Mouse (Mus musculus) cerebellum, adult 2 months (tissue): ENCODE results near the gene Angpt4. TPM values are rescaled to one million over a fixed set of nuclear protein-coding genes. Genes with fewer than 3 reads are reported as not detected.

Source experiments
- DNase-seq, 2 experiments: peaks; one replicate each; pipeline ENCODE4 v3.0.0; 2021
- H3K27ac ChIP-seq: fragments of 200-500 bp; 2 replicates; pipeline ENCODE4 v1.5.1; 2012; ENCODE audit warnings: low read length, control low read depth, inconsistent platforms; ENCODE audit not compliant: insufficient read depth
- H3K27me3 ChIP-seq: fragments of 200-500 bp; 2 replicates; pipeline ENCODE4 v1.6.1; 2012; ENCODE audit warnings: inconsistent platforms, mild to moderate bottlenecking, low read length, moderate library complexity; ENCODE audit not compliant: control insufficient read depth, insufficient read depth
- H3K4me1 ChIP-seq: fragments of 200-500 bp; 2 replicates; pipeline ENCODE4 v1.6.1; 2011; ENCODE audit warnings: low read length; ENCODE audit not compliant: control insufficient read depth, insufficient read depth
- H3K4me3 ChIP-seq: fragments of 200-500 bp; replicated peaks from 2 replicates; pipeline ENCODE3; 2011; ENCODE audit warnings: mild to moderate bottlenecking, low read depth, low read length, control low read depth; ENCODE audit not compliant: insufficient read depth
- CTCF ChIP-seq: fragments of 200-500 bp; IDR thresholded peaks from 2 replicates; pipeline ENCODE4 v1.5.1; 2011; ENCODE audit warnings: low read depth, mild to moderate bottlenecking, control low read depth, low read length, moderate library complexity, borderline replicate concordance; ENCODE audit not compliant: insufficient read depth
- POLR2A ChIP-seq: fragments of 200-500 bp; IDR thresholded peaks from 2 replicates; pipeline ENCODE4 v1.6.1; 2011; ENCODE audit warnings: low read length, control low read depth, borderline replicate concordance; ENCODE audit not compliant: insufficient read depth
- WGBS: fragments of 180-500 bp; shearing (Covaris S2); methylation state at CpG from one replicate; pipeline ENCODE4 v1.1.7; 2018; 5-methylcytosine and 5-hydroxymethylcytosine counted together
- polyA plus RNA-seq: library from polyadenylated mRNA; depleted of rRNA; stranded (reverse); fragments of >200 nt; gene quantifications from 2 replicates; pipeline ENCODE4 v1.2.3, GENCODE M21; 2012; rRNA removed

Angpt4 gene
- 0.23 and 0.25 TPM in 2 replicates for polyA plus RNA-seq

DNA sequence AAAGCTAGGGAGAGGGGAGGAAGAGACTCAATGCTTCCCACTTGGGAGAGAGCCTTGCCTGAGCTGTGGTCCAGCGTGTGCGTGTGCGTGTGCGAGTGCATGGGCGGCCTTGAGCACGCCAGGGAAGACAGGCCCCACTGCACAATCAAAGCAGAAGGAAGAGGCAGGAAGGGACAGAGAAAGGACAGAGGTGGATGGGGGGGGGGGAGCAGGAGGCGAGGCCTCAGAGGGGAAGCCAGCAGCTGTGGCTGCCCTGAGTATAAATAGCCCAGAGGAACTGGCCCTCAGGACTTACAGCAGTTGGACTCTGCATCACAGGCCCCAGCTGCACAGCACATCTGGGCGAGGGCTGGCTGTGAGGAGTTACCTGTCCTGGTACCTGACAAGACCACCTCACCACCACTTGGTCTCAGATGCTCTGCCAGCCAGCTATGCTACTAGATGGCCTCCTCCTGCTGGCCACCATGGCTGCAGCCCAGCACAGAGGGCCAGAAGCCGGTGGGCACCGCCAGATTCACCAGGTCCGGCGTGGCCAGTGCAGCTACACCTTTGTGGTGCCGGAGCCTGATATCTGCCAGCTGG lies at the start of gene Angpt4:
Gene Angpt4 (plus strand): TSS at position 292 of the 582 bp plus-strand sequence.
- no peaks in the 10 kb centered on the region for H3K27me3 ChIP-seq
- no peaks in the 10 kb centered on the region for H3K4me1 ChIP-seq
- H3K4me3 ChIP-seq, result no peak within 1 kb of the TSS
- no peak within 1 kb of the TSS for H3K27ac ChIP-seq
- TF ChIP-seq POLR2A (no peak), CTCF (no peak)
- 63% methylated on average over 12 of the region's 13 CpGs for WGBS
- DNase-seq, result no peak

DNA sequence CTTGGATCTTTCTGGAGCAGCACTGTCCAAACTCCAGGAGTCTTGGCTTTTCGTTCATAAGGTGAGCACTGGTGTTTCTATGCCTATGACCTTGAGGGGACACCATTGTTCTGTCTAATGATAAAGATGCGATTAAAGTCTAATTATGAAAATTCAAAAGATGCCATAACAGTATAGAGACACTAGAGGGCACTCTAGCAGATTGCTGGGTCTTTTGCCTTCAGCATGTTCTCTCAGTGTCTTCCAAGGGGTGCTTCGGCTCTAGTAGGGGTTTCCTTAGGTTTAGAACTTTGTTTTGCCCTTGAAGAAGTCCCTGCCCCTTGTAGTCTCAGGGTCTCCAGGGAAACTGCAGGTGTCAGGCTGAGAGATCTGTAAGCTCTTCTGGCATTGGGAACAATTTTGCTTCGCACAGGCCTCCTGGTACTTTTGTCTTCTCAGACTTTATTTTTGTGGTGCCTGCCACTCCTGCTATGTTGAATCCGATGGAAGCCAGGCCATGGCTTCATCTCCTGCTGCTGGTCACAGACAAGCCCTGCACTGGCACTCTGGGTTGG lies 48.7 kb upstream of the Angpt4 start:
- WGBS, result 31% methylated on average over 5 of the region's 5 CpGs
- Histone ChIP-seq H3K27ac (no peak overlapping the region), H3K4me3 (no peak overlapping the region), H3K4me1 (no peaks in the 10 kb centered on the region), H3K27me3 (no peaks in the 10 kb centered on the region)
- TF ChIP-seq CTCF, result peak; percentile 47; the same call in 1 of the 2 replicates
- no peak for TF ChIP-seq POLR2A
- no peak for DNase-seq

DNA sequence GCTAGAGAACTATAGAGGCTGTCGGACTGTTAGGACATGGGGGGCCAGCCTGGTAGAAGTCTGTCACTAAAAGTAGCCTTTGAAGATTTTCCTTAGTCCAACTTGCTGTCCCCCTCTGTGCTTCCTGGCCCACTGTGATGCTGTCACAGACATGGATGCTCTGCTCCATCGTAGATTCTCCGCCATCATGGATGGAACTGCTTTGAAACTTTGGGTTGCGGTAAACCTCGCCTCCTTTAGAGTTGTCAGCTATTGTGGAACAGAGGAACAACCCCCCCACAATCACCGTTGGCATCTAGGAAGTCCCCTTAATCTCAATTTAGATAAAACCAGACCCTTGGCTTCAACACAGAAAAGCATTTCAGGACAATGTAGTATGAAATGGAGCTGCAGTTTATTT lies 46.1 kb upstream of the Angpt4 start:
- H3K4me1 ChIP-seq, result no peaks in the 10 kb centered on the region
- TF ChIP-seq CTCF, result no peak
- TF ChIP-seq POLR2A, result no peak
- DNase-seq, result no peak
- no peak overlapping the region for H3K4me3 ChIP-seq
- no peak overlapping the region for H3K27ac ChIP-seq
- WGBS, result 84% methylated on average over 6 of the region's 6 CpGs
- no peaks in the 10 kb centered on the region for H3K27me3 ChIP-seq

DNA sequence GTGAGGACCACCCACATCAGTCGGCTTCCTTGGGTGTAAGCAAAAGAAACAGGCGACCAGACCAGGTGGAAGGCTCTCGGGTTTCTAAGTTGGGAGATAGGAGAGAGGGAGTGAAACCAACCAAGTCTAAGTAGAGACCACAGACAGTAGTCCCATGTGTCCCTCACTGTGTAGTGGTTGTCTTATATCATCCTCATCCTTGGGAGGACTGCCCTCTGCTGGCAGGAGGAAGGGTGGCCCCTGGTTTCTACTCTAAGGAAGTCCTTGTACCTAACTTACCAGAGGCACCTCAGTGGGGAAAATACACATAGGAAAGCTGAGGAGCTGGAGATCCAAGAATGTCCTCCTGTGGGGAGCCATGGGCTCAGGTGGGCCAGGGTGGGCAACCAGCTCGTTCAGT lies 44.5 kb upstream of the Angpt4 start:
- no peak for TF ChIP-seq POLR2A
- peak; percentile 33; the same call in 1 of the 2 replicates for TF ChIP-seq CTCF
- Histone ChIP-seq H3K27ac (no peak overlapping the region), H3K4me1 (no peaks in the 10 kb centered on the region), H3K4me3 (no peak overlapping the region), H3K27me3 (no peaks in the 10 kb centered on the region)
- peak; percentile 25 to 37 for DNase-seq
- WGBS, result 37% methylated on average over 4 of the region's 4 CpGs

DNA sequence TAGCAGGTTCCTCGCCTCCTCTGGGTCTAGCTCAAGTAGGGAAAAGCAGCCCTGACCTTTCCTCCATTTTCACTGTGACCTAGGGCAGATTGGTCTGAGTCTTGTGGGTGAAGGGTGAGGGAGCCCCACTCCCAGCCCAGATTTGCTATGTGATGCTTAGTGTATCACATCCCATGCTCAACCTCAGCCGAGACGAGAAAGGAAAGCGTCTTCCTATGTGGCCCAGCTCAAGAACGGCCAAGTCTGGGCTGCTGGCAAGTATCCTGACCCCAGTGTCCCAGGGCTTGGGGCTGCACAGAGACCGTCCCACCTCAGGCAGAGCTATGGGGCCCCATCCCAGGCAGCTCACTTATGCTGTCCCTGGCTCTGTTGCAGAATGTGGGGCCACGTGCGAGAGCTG lies 42.8 kb upstream of the Angpt4 start:
- no peak for DNase-seq
- 78% methylated on average over 8 of the region's 8 CpGs for WGBS
- TF ChIP-seq POLR2A, result no peak
- no peak for TF ChIP-seq CTCF
- Histone ChIP-seq H3K4me1 (no peaks in the 10 kb centered on the region), H3K27ac (no peak overlapping the region), H3K4me3 (no peak overlapping the region), H3K27me3 (no peaks in the 10 kb centered on the region)

DNA sequence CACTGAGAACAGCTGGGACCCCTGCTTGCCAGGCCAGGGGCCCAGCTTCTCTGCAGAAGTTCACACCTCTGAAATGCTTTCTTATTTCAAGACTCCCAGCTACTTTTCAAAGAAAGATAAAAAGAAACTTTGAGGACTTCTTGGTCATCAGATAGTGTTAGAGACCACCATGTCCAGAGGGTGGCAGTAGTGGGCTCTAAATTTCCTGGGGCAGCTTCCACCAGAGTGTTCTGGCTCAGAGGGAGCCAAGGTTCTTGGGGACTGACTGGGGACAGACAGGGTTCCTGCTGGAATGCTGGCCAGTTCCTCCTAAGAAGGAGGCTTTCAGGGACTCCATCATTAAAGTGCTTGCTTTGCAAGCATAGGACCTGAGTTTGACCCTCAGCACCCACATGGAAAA lies 36.5 kb upstream of the Angpt4 start:
- Histone ChIP-seq H3K4me3 (no peak overlapping the region), H3K27me3 (no peaks in the 10 kb centered on the region), H3K4me1 (no peaks in the 10 kb centered on the region), H3K27ac (no peak overlapping the region)
- TF ChIP-seq CTCF (no peak; the same call in 1 of the 2 replicates), POLR2A (no peak)
- DNase-seq, result no peak

DNA sequence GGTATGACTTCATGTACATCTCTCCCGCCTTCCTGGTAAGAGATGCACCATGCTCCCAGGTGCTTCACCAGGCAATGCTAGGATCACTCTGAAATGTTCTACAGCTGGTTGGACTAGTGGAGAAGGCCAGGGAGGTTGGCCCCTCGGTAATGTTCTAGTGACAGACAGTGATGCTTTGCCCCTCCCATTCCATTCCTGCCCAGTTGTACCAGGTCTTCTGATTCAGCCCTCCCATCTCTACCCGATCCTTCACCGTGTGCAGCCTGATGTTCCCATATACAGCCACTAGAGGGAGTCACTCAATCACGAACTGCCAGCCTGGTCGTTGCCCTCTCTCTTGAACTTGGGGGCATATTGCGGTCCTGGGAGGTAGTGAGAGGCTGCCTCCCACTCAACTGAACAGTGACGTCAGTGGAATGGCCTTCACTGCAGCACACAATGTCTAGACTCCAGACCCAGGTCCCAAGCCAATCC lies 35.0 kb upstream of the Angpt4 start:
- WGBS, result 14% methylated on average over 8 of the region's 8 CpGs
- H3K27me3 ChIP-seq, result no peaks in the 10 kb centered on the region
- TF ChIP-seq POLR2A (no peak), CTCF (peak; percentile 96)
- no peak overlapping the region for H3K4me3 ChIP-seq
- no peak overlapping the region for H3K27ac ChIP-seq
- H3K4me1 ChIP-seq, result no peaks in the 10 kb centered on the region
- DNase-seq, result peak; percentile 38 to 62

DNA sequence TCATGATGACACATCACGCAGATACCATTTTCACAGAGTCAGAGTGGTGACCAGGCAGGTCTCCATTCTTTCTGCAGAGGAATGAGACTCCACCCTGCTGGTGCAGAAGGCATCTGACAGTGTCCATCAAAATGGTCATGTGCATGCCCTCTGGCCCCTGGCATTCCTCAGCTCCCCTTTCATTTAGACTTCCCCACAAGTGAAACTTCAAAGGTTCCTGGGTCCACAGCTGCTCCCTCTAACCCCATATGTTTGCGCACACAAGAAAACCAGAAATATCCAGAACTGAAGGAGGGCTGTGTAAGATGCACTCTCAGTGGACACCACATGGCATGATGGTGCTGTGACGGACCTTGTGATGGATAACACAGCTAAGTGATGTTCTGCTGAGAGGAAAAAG lies 32.4 kb upstream of the Angpt4 start:
- 78% methylated on average over 3 of the region's 3 CpGs for WGBS
- no peak overlapping the region for H3K27ac ChIP-seq
- no peak for DNase-seq
- no peak overlapping the region for H3K4me3 ChIP-seq
- no peaks in the 10 kb centered on the region for H3K27me3 ChIP-seq
- no peak for TF ChIP-seq POLR2A
- no peaks in the 10 kb centered on the region for H3K4me1 ChIP-seq
